Mouse (Mus musculus): ENCODE data around the gene Aplp2. TPM values are rescaled to one million over a fixed set of nuclear protein-coding genes. Genes with fewer than 3 reads are reported as not detected.

The Aplp2 gene
- polyA plus RNA-seq, 1 experiment from 2014 or later: 271 TPM

DNA sequence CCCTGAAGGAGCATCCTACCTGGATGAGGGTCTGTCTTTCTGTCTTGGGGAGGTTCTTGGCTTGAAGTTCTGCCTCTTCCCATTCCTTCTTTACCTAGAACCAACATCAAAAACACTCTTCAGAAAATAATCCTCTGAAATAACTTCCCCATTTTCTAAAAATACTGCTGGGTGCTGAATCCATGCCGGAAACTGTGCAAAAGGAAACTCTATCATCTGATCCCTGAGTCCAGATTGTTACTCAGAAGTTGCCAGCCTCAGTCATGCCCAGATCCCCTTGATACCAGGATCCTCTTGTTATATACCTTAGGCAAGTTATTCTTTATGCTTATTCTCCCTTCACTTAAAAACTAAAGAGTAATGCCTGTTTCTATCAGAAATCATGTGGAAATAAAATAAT lies 48.3 kb downstream of the Aplp2 start:
- Histone ChIP-seq H3K4me2 (no peak overlapping the region), H3K27me3 (ENCODE audit: control insufficient read depth, insufficient read depth, low read length) (no peaks in the 10 kb centered on the region), H3K9me3 (replicated peaks; ENCODE audit: control insufficient read depth, low read length) (no peaks in the 10 kb centered on the region), H3K36me3 (ENCODE audit: control insufficient read depth, insufficient read depth, low read length) (peaks cover 37% of the 10 kb centered on the region), H3K9ac (ENCODE audit: low read depth, low read length) (no peak overlapping the region), H3K4me3 (ENCODE audit: low read depth, low read length) (no peak overlapping the region), H3K4me1 (ENCODE audit: control insufficient read depth, insufficient read depth, low read length) (peaks cover 7% of the 10 kb centered on the region), H3K27ac (ENCODE audit: low read depth, low read length) (no peak overlapping the region)
- no peak for ATAC-seq (replicated peaks; ENCODE audit: insufficient number of reproducible peaks, low FRiP score, low TSS enrichment)
- 87% methylated on average over 1 of the region's 1 CpGs for WGBS (ENCODE audit: insufficient replicate concordance)

DNA sequence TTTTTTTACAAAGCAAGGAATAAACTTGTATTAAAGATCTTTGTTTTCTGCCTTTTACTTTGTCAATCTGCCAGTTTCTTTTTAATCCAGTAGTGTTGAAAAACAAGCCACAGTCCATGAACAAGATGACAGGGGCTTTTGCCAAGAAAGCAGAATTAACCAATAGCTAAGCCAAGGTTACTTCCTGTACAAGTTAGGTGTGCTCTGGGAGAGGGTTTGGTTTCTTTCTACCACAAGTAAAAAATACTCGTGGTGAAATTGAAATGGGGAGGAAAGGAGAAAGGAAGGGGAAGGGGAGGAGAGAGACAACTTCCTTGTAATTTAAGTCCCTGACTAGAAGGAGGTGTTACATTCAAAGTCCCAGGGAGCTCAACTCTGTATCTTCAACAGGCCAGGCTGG lies 48.7 kb downstream of the Aplp2 start:
- 77% methylated on average over 1 of the region's 1 CpGs for WGBS (ENCODE audit: insufficient replicate concordance)
- ATAC-seq (replicated peaks; ENCODE audit: insufficient number of reproducible peaks, low FRiP score, low TSS enrichment): no peak
- Histone ChIP-seq H3K9me3 (replicated peaks; ENCODE audit: control insufficient read depth, low read length) (no peaks in the 10 kb centered on the region), H3K4me1 (ENCODE audit: control insufficient read depth, insufficient read depth, low read length) (peaks cover 3% of the 10 kb centered on the region), H3K4me2 (no peak overlapping the region), H3K4me3 (ENCODE audit: low read depth, low read length) (no peak overlapping the region), H3K9ac (ENCODE audit: low read depth, low read length) (no peak overlapping the region), H3K27ac (ENCODE audit: low read depth, low read length) (no peak overlapping the region), H3K36me3 (ENCODE audit: control insufficient read depth, insufficient read depth, low read length) (peaks cover 38% of the 10 kb centered on the region), H3K27me3 (ENCODE audit: control insufficient read depth, insufficient read depth, low read length) (no peaks in the 10 kb centered on the region)

DNA sequence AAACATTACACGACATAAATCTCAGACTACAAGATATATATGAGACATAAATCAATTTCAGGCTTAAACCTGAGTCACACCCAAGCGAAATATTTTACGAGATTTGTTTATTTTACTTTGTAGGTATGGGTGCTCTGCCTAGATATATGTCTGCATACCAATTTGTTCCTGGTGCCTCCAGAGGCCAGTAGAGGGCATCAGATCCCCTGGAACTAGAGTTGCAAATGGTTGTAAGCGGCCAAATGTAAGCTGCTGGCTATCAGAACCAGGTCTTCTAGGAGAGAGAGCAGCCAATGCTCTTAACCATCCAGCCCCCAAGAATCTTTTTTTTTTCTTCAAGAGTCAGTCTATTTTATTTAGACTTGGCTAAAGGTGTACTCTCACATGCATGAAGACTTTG lies 51.7 kb downstream of the Aplp2 start:
- H3K4me2 ChIP-seq: no peak overlapping the region
- H3K4me3 ChIP-seq (ENCODE audit: low read depth, low read length): no peak overlapping the region
- H3K9ac ChIP-seq (ENCODE audit: low read depth, low read length): no peak overlapping the region
- H3K36me3 ChIP-seq (ENCODE audit: control insufficient read depth, insufficient read depth, low read length): peaks cover 31% of the 10 kb centered on the region
- no peaks in the 10 kb centered on the region for H3K9me3 ChIP-seq (replicated peaks; ENCODE audit: control insufficient read depth, low read length)
- WGBS (ENCODE audit: insufficient replicate concordance): 84% methylated on average over 4 of the region's 4 CpGs
- H3K27me3 ChIP-seq (ENCODE audit: control insufficient read depth, insufficient read depth, low read length): no peaks in the 10 kb centered on the region
- no peak for ATAC-seq (replicated peaks; ENCODE audit: insufficient number of reproducible peaks, low FRiP score, low TSS enrichment)
- H3K27ac ChIP-seq (ENCODE audit: low read depth, low read length): no peak overlapping the region
- peaks cover 3% of the 10 kb centered on the region; the same call in 1 of the 2 replicates for H3K4me1 ChIP-seq (ENCODE audit: control insufficient read depth, insufficient read depth, low read length)

DNA sequence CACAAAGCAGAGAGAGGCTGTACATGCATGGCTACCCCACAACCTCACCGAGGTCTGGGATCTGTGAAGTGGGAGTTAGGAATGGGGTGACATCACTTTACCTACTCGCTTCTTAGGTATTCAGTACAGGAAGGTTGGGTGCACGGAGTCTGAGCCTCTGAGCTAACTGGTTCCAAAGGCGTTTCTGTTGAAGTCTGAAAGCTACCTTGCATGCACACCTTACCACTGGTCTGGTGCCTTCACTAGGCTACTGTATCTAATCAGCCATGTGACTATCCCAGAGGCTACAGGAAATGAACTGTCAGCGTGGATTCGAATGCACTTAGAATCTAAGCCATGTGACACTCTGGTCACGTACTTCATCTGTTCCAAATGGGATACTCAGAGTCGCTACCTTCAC lies 55.0 kb downstream of the Aplp2 start:
- Histone ChIP-seq H3K4me1 (ENCODE audit: control insufficient read depth, insufficient read depth, low read length) (peaks cover 3% of the 10 kb centered on the region; the same call in 1 of the 2 replicates), H3K9ac (ENCODE audit: low read depth, low read length) (no peak overlapping the region), H3K27ac (ENCODE audit: low read depth, low read length) (no peak overlapping the region), H3K9me3 (replicated peaks; ENCODE audit: control insufficient read depth, low read length) (no peaks in the 10 kb centered on the region), H3K36me3 (ENCODE audit: control insufficient read depth, insufficient read depth, low read length) (peaks cover 29% of the 10 kb centered on the region), H3K4me2 (no peak overlapping the region), H3K4me3 (ENCODE audit: low read depth, low read length) (no peak overlapping the region), H3K27me3 (ENCODE audit: control insufficient read depth, insufficient read depth, low read length) (no peaks in the 10 kb centered on the region)
- 69% methylated on average over 8 of the region's 8 CpGs for WGBS (ENCODE audit: insufficient replicate concordance)
- ATAC-seq (replicated peaks; ENCODE audit: insufficient number of reproducible peaks, low FRiP score, low TSS enrichment): no peak

DNA sequence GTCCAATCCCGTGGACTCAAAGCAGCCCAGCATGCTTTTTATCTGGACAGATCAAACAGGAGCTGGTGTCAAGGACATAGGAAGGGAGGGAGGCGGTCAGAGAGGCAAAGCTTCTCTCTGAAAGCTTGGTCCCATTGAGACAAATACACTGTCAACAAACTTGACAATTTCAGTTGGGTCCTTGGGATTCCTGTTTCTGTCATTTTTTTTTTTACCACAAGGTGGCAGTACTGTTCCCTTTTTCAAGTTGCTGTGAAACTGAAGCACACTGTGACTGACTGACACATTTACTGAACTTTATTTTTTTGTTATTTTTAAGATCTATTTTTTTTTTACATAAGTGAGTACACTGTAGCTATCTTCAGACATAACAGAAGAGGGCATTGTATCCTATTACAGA lies 60.6 kb downstream of the Aplp2 start:
- Histone ChIP-seq H3K4me1 (ENCODE audit: control insufficient read depth, insufficient read depth, low read length) (no peaks in the 10 kb centered on the region), H3K9ac (ENCODE audit: low read depth, low read length) (no peak overlapping the region), H3K36me3 (ENCODE audit: control insufficient read depth, insufficient read depth, low read length) (peaks cover 10% of the 10 kb centered on the region), H3K27me3 (ENCODE audit: control insufficient read depth, insufficient read depth, low read length) (no peaks in the 10 kb centered on the region), H3K9me3 (replicated peaks; ENCODE audit: control insufficient read depth, low read length) (no peaks in the 10 kb centered on the region), H3K27ac (ENCODE audit: low read depth, low read length) (no peak overlapping the region), H3K4me3 (ENCODE audit: low read depth, low read length) (no peak overlapping the region), H3K4me2 (no peak overlapping the region)
- 80% methylated on average over 2 of the region's 2 CpGs for WGBS (ENCODE audit: insufficient replicate concordance)
- no peak for ATAC-seq (replicated peaks; ENCODE audit: insufficient number of reproducible peaks, low FRiP score, low TSS enrichment)

DNA sequence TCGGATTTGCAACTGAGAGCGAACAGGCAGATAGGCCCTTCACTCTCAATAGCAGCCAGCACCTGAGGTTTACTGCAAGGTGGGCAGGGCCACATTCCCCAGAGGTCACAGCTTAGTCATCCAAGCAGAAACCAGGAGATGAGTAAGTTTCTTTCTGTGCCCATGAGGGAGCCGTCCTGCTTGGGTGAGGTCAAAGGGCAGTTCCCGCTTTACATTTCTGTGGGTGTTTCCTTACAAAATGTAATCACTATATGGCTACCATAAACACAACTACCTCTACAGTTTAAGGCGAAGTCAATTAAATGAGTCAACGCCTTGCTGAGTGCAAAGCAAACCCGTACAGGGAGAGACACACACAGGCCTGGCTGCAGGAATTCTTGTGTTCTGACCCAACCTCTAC lies 63.5 kb downstream of the Aplp2 start:
- H3K36me3 ChIP-seq (ENCODE audit: control insufficient read depth, insufficient read depth, low read length): peaks cover 7% of the 10 kb centered on the region
- 0 out of 2 replicates have a peak, but pooled peaks cover 9% of the 10 kb centered on the region for H3K4me1 ChIP-seq (ENCODE audit: control insufficient read depth, insufficient read depth, low read length)
- 82% methylated on average over 7 of the region's 7 CpGs for WGBS (ENCODE audit: insufficient replicate concordance)
- no peak overlapping the region for H3K9ac ChIP-seq (ENCODE audit: low read depth, low read length)
- ATAC-seq (replicated peaks; ENCODE audit: insufficient number of reproducible peaks, low FRiP score, low TSS enrichment): no peak
- no peak overlapping the region for H3K27ac ChIP-seq (ENCODE audit: low read depth, low read length)
- H3K4me2 ChIP-seq: no peak overlapping the region
- no peaks in the 10 kb centered on the region for H3K9me3 ChIP-seq (replicated peaks; ENCODE audit: control insufficient read depth, low read length)
- H3K4me3 ChIP-seq (ENCODE audit: low read depth, low read length): no peak overlapping the region
- H3K27me3 ChIP-seq (ENCODE audit: control insufficient read depth, insufficient read depth, low read length): no peaks in the 10 kb centered on the region

DNA sequence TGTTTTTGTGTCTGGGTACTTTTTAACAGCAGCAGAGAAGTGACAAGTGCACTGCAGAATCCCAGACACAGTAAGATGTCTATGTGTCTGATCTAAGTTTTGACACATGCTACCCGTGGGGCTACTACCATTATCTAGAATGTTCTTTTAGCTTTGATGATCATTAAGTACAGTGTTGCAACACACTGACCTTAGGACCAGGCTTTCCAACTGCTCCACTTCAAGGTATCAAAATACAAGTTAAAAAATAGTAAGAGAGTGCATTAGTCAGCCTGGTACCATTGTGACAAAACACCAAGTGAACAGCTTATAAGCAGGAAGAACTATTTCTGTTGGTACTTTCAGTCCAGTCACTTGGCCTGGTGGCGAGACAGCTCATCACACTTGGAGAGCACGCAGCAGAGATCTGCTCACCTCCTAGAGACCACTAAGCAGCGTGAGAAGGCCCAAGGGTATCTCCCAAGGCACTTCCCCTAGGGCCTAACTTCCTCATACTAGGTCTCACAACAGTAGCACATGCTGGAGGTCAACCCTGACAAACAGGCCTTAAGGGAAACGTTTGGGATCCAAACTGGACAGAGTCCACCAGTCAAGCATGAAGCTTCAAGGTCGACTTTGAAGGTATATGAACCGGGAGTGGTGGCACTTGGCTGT lies 66.2 kb downstream of the Aplp2 start:
- H3K4me1 ChIP-seq (ENCODE audit: control insufficient read depth, insufficient read depth, low read length): 0 out of 2 replicates have a peak, but pooled peaks cover 9% of the 10 kb centered on the region
- H3K9me3 ChIP-seq (replicated peaks; ENCODE audit: control insufficient read depth, low read length): no peaks in the 10 kb centered on the region
- H3K36me3 ChIP-seq (ENCODE audit: control insufficient read depth, insufficient read depth, low read length): peaks cover 5% of the 10 kb centered on the region
- 60% methylated on average over 7 of the region's 7 CpGs for WGBS (ENCODE audit: insufficient replicate concordance)
- no peak overlapping the region for H3K27ac ChIP-seq (ENCODE audit: low read depth, low read length)
- no peak overlapping the region for H3K9ac ChIP-seq (ENCODE audit: low read depth, low read length)
- H3K4me2 ChIP-seq: no peak overlapping the region
- ATAC-seq (replicated peaks; ENCODE audit: insufficient number of reproducible peaks, low FRiP score, low TSS enrichment): no peak; the same call in 1 of the 2 replicates
- H3K27me3 ChIP-seq (ENCODE audit: control insufficient read depth, insufficient read depth, low read length): no peaks in the 10 kb centered on the region
- H3K4me3 ChIP-seq (ENCODE audit: low read depth, low read length): no peak overlapping the region

DNA sequence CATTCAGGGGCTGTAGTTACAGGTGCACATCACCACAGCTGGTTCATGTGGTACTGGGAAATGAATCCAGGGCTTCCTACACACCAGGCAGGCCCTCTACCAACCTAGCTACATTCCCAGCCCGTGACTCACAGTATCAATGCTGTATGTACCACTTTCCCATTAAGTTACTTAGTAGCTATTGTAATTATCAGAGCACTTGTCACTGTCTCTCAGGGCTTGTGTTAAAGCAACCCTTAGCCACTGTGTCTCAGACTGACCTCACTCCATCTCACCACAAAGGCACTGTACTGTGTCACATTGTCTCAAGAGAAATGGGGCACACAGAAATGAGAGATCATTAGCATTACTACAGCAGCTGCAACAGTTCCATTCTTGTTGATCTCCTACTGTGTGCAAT lies 68.7 kb downstream of the Aplp2 start:
- Histone ChIP-seq H3K27me3 (ENCODE audit: control insufficient read depth, insufficient read depth, low read length) (peaks cover 5% of the 10 kb centered on the region; the same call in 1 of the 2 replicates), H3K36me3 (ENCODE audit: control insufficient read depth, insufficient read depth, low read length) (no peaks in the 10 kb centered on the region; the same call in 1 of the 2 replicates), H3K27ac (ENCODE audit: low read depth, low read length) (no peak overlapping the region), H3K4me3 (ENCODE audit: low read depth, low read length) (no peak overlapping the region), H3K9me3 (replicated peaks; ENCODE audit: control insufficient read depth, low read length) (no peaks in the 10 kb centered on the region), H3K4me2 (no peak overlapping the region), H3K4me1 (ENCODE audit: control insufficient read depth, insufficient read depth, low read length) (0 out of 2 replicates have a peak, but pooled peaks cover 9% of the 10 kb centered on the region), H3K9ac (ENCODE audit: low read depth, low read length) (no peak overlapping the region)
- whole genome bisulfite sequencing (ENCODE audit: insufficient replicate concordance): 61% methylated on average over 1 of the region's 1 CpGs
- no peak for ATAC-seq (replicated peaks; ENCODE audit: insufficient number of reproducible peaks, low FRiP score, low TSS enrichment)

DNA sequence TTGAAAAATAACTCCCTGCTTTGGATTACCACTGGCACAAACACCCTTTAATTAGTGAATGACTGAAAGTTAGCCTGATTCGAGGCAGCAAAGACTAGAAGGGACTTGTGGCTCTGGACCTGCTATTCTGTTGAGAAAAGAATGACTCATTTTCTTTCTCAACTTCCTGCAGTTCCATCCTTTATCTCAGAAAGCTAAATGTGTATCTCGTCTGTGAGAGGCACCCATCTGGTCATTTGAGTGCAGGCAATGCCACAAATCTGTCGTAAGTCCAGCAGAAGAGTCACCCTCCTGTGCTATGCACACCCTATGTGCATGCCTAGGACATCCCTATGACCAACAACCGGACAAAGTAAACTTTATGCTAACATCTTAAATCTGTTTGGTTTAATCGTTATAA lies 78.5 kb downstream of the Aplp2 start:
- no peak overlapping the region for H3K27ac ChIP-seq (ENCODE audit: low read depth, low read length)
- no peak overlapping the region for H3K4me3 ChIP-seq (ENCODE audit: low read depth, low read length)
- H3K9ac ChIP-seq (ENCODE audit: low read depth, low read length): no peak overlapping the region
- no peaks in the 10 kb centered on the region for H3K36me3 ChIP-seq (ENCODE audit: control insufficient read depth, insufficient read depth, low read length)
- peaks cover 57% of the 10 kb centered on the region for H3K27me3 ChIP-seq (ENCODE audit: control insufficient read depth, insufficient read depth, low read length)
- no peak for ATAC-seq (replicated peaks; ENCODE audit: insufficient number of reproducible peaks, low FRiP score, low TSS enrichment)
- H3K9me3 ChIP-seq (replicated peaks; ENCODE audit: control insufficient read depth, low read length): no peaks in the 10 kb centered on the region
- 64% methylated on average over 5 of the region's 5 CpGs for WGBS (ENCODE audit: insufficient replicate concordance)
- 0 out of 2 replicates have a peak, but pooled peaks cover 9% of the 10 kb centered on the region for H3K4me1 ChIP-seq (ENCODE audit: control insufficient read depth, insufficient read depth, low read length)
- H3K4me2 ChIP-seq: no peak overlapping the region

Measured in heart, embryonic 11.5 days (tissue).